Mouse (Mus musculus): ENCODE results near the gene Tmem273. TPM values are rescaled to one million over a fixed set of nuclear protein-coding genes. Genes with fewer than 3 reads are reported as not detected.

The Tmem273 gene
- total and polyA plus RNA-seq, 2 experiments from 2014 or later, result 0.60 to 0.71 TPM

GRCm38 (mm10) chr14:32812429-32812828 lies 26.7 kb downstream of the Tmem273 start:
- Histone ChIP-seq H3K4me1 (ENCODE audit: insufficient read depth, low read length) (no peaks in the 10 kb centered on the region), H3K27ac (ENCODE audit: low read depth, low read length) (no peak overlapping the region), H3K4me3 (ENCODE audit: low read depth, low read length) (no peak overlapping the region), H3K27me3 (ENCODE audit: insufficient read depth, low read length) (no peaks in the 10 kb centered on the region), H3K9me3 (ENCODE audit: low read length) (no peaks in the 10 kb centered on the region), H3K36me3 (ENCODE audit: insufficient read depth, low read length) (no peaks in the 10 kb centered on the region), H3K4me2 (ENCODE audit: low read depth, low read length, poor library complexity, severe bottlenecking) (no peak overlapping the region), H3K9ac (replicated peaks; ENCODE audit: low read length, poor library complexity, severe bottlenecking) (no peak overlapping the region)
- DNase-seq (ENCODE audit: low spot score) (no peak), ATAC-seq (ENCODE audit: low FRiP score) (no peak)
- no peak for TF ChIP-seq CTCF (IDR thresholded peaks at IDR 0.05)
- WGBS, result 71% methylated on average over 6 of the region's 6 CpGs

DNA sequence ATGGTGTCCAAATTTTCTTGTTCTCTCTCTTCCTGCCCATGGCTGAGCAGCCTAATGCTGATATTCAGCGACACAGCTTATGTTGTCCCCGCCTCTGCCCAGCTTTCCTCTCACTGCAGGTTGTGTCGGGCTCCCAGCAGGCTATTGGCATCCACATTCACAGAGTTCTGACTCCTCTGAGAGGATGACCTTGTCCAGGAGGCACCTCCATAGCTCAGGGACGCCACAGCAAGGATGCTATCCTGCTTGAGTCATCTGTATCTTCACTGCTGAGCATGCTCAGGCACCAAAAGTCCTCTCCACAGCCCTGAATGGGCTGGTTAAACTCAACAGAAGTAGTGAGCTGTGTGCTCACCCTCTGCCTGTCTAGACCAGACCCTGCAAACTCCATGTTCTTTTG lies 29.2 kb downstream of the Tmem273 start:
- ATAC-seq (ENCODE audit: low FRiP score), result no peak
- no peak for TF ChIP-seq CTCF (IDR thresholded peaks at IDR 0.05)
- H3K4me2 ChIP-seq (ENCODE audit: low read depth, low read length, poor library complexity, severe bottlenecking), result no peak overlapping the region
- whole genome bisulfite sequencing, result 65% methylated on average over 4 of the region's 4 CpGs
- H3K27me3 ChIP-seq (ENCODE audit: insufficient read depth, low read length), result no peaks in the 10 kb centered on the region
- DNase-seq (ENCODE audit: low spot score), result no peak
- H3K36me3 ChIP-seq (ENCODE audit: insufficient read depth, low read length), result no peaks in the 10 kb centered on the region
- H3K27ac ChIP-seq (ENCODE audit: low read depth, low read length), result no peak overlapping the region
- H3K4me1 ChIP-seq (ENCODE audit: insufficient read depth, low read length), result no peaks in the 10 kb centered on the region
- H3K9ac ChIP-seq (replicated peaks; ENCODE audit: low read length, poor library complexity, severe bottlenecking), result no peak overlapping the region
- H3K9me3 ChIP-seq (ENCODE audit: low read length), result no peaks in the 10 kb centered on the region
- no peak overlapping the region for H3K4me3 ChIP-seq (ENCODE audit: low read depth, low read length)

DNA sequence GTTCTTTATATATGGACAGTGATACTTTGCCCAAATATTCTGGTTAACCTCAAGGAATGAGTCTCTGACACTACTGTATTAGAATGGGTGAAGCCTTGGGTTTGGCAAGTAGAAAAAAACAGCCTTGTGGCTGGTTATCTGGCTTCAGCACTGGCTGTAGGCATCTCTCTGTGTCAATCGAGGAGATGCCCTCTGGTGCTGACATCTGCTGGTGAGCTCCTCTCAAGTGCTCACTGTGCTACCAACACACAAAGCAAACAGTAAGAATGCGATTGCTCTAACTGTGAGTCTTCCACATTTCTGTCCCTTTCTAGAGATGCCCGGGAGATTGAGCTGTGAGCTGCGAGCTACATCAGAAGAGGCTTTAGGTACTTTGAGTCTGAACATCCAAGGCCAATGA lies 30.8 kb downstream of the Tmem273 start:
- Histone ChIP-seq H3K4me2 (ENCODE audit: low read depth, low read length, poor library complexity, severe bottlenecking) (no peak overlapping the region), H3K9me3 (ENCODE audit: low read length) (no peaks in the 10 kb centered on the region), H3K36me3 (ENCODE audit: insufficient read depth, low read length) (no peaks in the 10 kb centered on the region), H3K4me3 (ENCODE audit: low read depth, low read length) (no peak overlapping the region), H3K9ac (replicated peaks; ENCODE audit: low read length, poor library complexity, severe bottlenecking) (no peak overlapping the region), H3K27ac (ENCODE audit: low read depth, low read length) (no peak overlapping the region), H3K27me3 (ENCODE audit: insufficient read depth, low read length) (no peaks in the 10 kb centered on the region), H3K4me1 (ENCODE audit: insufficient read depth, low read length) (no peaks in the 10 kb centered on the region)
- no peak for ATAC-seq (ENCODE audit: low FRiP score)
- peak; percentile 46 for TF ChIP-seq CTCF (IDR thresholded peaks at IDR 0.05)
- DNase-seq (ENCODE audit: low spot score), result peak; percentile 34
- WGBS, result 81% methylated on average over 4 of the region's 4 CpGs

DNA sequence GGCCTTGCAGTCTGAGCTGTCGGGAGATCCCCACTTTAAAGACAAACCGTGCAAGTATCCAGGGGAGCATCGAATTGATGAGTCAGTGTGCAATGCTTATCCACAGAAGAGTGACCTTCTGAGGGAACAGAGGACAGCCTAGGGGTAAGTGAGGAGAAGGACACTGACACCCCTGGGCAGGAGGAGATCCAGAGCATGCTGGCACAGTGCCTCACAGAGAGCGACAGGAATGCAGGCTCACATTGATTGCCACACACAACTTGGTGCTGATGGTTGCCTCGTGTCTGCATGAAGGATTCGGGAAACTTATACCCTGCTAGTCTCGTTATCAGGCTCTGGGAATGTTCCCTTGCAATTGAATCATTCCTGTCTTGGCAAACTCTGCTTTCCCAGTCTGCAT lies 31.5 kb downstream of the Tmem273 start:
- no peak for ATAC-seq (ENCODE audit: low FRiP score)

DNA sequence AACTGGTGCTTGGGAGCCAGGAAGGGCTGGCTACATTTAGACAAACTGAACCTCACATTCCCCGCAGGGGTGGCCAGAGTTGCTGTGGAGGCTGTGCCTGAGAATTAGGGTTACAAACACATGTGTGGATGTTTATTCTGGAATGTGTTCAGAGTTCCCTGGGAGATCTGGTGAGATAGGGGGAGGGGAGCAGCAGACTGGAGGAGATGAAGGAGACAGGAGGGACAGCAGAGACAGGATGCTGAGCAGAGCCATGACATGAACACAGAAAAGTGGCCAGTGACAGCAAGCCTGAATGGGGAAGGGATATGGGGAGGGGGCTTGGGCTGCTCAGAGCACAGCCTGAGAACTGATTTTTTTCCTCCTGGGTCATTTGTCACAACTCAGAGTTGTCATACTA lies 33.5 kb downstream of the Tmem273 start:
- no peak for ATAC-seq (ENCODE audit: low FRiP score)

More for the DNA sequence above, 31.5 kb downstream of the Tmem273 start:
- no peaks in the 10 kb centered on the region for H3K27me3 ChIP-seq (ENCODE audit: insufficient read depth, low read length)
- H3K9ac ChIP-seq (replicated peaks; ENCODE audit: low read length, poor library complexity, severe bottlenecking), result no peak overlapping the region
- no peak overlapping the region for H3K4me2 ChIP-seq (ENCODE audit: low read depth, low read length, poor library complexity, severe bottlenecking)
- H3K4me3 ChIP-seq (ENCODE audit: low read depth, low read length), result no peak overlapping the region
- whole genome bisulfite sequencing, result 66% methylated on average over 7 of the region's 7 CpGs
- H3K9me3 ChIP-seq (ENCODE audit: low read length), result no peaks in the 10 kb centered on the region
- H3K36me3 ChIP-seq (ENCODE audit: insufficient read depth, low read length), result no peaks in the 10 kb centered on the region
- H3K27ac ChIP-seq (ENCODE audit: low read depth, low read length), result no peak overlapping the region
- H3K4me1 ChIP-seq (ENCODE audit: insufficient read depth, low read length), result no peaks in the 10 kb centered on the region
- TF ChIP-seq CTCF (IDR thresholded peaks at IDR 0.05), result no peak
- no peak for DNase-seq (ENCODE audit: low spot score)

DNA sequence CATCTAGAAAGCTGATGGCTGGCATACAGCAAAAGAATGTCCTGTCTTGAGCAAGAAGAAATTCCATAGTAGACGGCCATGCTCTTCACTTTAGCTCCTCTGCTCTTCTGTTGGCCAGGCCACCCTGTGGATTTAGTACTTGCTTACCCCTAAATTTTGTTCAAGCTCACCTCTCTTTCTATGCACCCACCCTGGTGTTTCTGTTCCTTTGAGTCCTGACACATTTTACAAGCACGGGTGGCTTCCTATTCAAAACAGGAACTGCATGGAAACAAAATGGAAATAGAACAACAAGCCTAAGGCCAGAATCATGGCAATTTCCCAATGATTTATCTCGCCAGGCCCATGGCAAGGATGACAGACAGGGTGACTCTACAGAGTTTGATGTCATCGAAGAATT lies 37.0 kb downstream of the Tmem273 start:
- 88% methylated on average over 4 of the region's 4 CpGs for WGBS
- no peak for DNase-seq (ENCODE audit: low spot score)
- H3K4me3 ChIP-seq (ENCODE audit: low read depth, low read length), result no peak overlapping the region
- no peak for TF ChIP-seq CTCF (IDR thresholded peaks at IDR 0.05)
- H3K27ac ChIP-seq (ENCODE audit: low read depth, low read length), result no peak overlapping the region
- no peak for ATAC-seq (ENCODE audit: low FRiP score)
- H3K4me2 ChIP-seq (ENCODE audit: low read depth, low read length, poor library complexity, severe bottlenecking), result no peak overlapping the region
- no peaks in the 10 kb centered on the region for H3K27me3 ChIP-seq (ENCODE audit: insufficient read depth, low read length)
- H3K9ac ChIP-seq (replicated peaks; ENCODE audit: low read length, poor library complexity, severe bottlenecking), result no peak overlapping the region
- H3K36me3 ChIP-seq (ENCODE audit: insufficient read depth, low read length), result no peaks in the 10 kb centered on the region
- peaks cover 3% of the 10 kb centered on the region; the same call in 1 of the 2 replicates for H3K4me1 ChIP-seq (ENCODE audit: insufficient read depth, low read length)
- no peaks in the 10 kb centered on the region for H3K9me3 ChIP-seq (ENCODE audit: low read length)

More for the DNA sequence above, 33.5 kb downstream of the Tmem273 start:
- Histone ChIP-seq H3K36me3 (ENCODE audit: insufficient read depth, low read length) (no peaks in the 10 kb centered on the region), H3K27me3 (ENCODE audit: insufficient read depth, low read length) (no peaks in the 10 kb centered on the region), H3K4me1 (ENCODE audit: insufficient read depth, low read length) (no peaks in the 10 kb centered on the region), H3K4me3 (ENCODE audit: low read depth, low read length) (no peak overlapping the region), H3K27ac (ENCODE audit: low read depth, low read length) (no peak overlapping the region), H3K4me2 (ENCODE audit: low read depth, low read length, poor library complexity, severe bottlenecking) (no peak overlapping the region), H3K9me3 (ENCODE audit: low read length) (no peaks in the 10 kb centered on the region), H3K9ac (replicated peaks; ENCODE audit: low read length, poor library complexity, severe bottlenecking) (no peak overlapping the region)
- 76% methylated on average over 1 of the region's 1 CpGs for WGBS
- TF ChIP-seq CTCF (IDR thresholded peaks at IDR 0.05), result no peak
- no peak for DNase-seq (ENCODE audit: low spot score)

All from midbrain, postnatal 0 days (tissue).